Mouse (Mus musculus): ENCODE measurements at regions not wholly inside any gene's neighbourhood (a gene's known extent, or its start where the extent isn't known, plus 50 kb on each side); places are given as distances from the start of the nearest gene placed in this dataset.

GRCm38 (mm10) chr17:22795213-22795612, 71.7 kb downstream of the Zfp945 start:
- DNase-seq (ENCODE audit: low read depth, low spot score) = peak; percentile 3

DNA sequence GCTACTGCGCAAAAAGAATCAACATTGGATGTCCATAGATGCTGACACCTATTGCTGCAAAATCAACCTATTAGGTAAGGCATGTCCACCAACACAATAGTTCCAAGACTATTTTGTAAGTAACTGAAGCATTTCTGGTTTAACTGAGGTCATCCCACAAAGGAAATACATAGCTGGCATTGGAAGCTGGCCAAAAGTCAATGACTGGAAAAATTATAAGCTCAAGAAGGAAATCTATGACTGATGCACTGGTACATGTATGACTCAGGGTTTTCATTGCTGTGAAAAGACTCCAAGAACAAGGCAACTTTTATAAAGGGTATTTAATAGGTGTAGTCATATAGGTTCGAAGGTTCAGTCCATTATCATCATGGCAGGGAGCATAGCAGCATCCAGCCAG, 82.5 kb downstream of the Zfp945 start:
- DNase-seq (ENCODE audit: low read depth, low spot score) = no peak

- DNase-seq (ENCODE audit: low read depth, low spot score) = no peak
Measured at GRCm38 (mm10) chr17:22745736-22746135, 121.2 kb downstream of the Zfp945 start.

DNA sequence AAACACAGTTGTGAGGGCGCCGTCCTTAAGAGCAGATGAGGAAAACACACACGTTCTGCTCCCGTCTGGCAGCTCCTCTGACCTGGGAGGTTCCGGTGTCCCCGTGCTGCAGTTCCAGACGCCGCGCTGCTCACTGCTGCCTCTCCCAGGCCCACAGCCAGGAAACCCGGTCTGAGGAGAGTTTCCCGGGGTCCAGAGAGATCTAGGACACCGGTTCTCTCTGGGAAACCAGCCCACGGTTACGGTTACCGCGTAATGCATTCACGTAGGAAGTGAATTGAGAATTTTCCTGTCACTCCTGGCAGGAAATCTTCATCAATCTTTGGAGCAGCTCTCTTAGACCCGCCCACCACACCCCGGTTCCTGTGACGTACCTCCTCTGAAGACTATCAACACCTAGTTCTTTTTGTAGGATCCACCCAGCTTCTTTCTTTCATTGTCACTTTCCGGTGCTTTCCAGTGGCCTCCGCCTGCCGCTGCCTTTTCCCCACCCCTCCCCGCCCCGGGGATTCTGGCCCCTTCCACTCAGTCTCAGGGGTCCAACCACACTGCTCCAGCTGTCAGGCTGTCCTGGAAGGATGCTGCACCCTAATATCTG, 127.3 kb downstream of the Zfp945 start:
- DNase-seq (ENCODE audit: low read depth, low spot score) = peak; percentile 88

- DNase-seq (ENCODE audit: low read depth, low spot score) = no peak
Measured at GRCm38 (mm10) chr17:22739173-22739572, 127.8 kb downstream of the Zfp945 start.

GRCm38 (mm10) chr17:22736360-22736759, 130.6 kb downstream of the Zfp945 start:
- DNase-seq (ENCODE audit: low read depth, low spot score) = no peak
